Mouse (Mus musculus): ENCODE results near the gene Klhl32. TPM values are rescaled to one million over a fixed set of nuclear protein-coding genes. Genes with fewer than 3 reads are reported as not detected.

Klhl32 gene
- polyA plus RNA-seq, 1 experiment from 2014 or later: 2.8 TPM

DNA sequence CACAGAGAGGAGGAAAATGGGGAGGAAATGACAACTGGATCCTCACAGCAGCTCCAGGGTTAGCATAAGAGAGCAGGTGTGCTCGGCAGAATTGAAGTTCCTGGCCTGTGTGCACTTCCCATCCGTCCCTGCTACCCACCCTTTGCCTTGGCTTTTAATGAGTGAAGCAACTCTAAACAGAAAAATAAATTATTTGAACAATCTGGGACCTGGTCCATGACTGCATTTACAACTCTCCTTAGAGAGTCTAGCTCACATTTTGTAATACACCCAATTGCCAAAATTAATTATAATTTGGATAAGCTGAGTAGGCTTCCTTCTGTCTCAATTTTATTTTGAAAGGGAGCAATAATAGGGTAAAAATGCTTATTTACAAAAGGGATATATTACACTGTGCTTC lies 49.6 kb downstream of the Klhl32 start:
- no peak overlapping the region for H3K9ac ChIP-seq (ENCODE audit: low read depth, low read length)
- H3K4me1 ChIP-seq (ENCODE audit: control insufficient read depth, insufficient read depth, low read length): 0 out of 2 replicates have a peak, but pooled peaks cover under 1% of the 10 kb centered on the region
- no peak overlapping the region for H3K4me3 ChIP-seq (ENCODE audit: low read depth, low read length)
- no peaks in the 10 kb centered on the region for H3K36me3 ChIP-seq (ENCODE audit: control insufficient read depth, insufficient read depth, low read length)
- ATAC-seq (ENCODE audit: low read depth) (no peak), DNase-seq (ENCODE audit: low spot score) (no peak)
- H3K27ac ChIP-seq (replicated peaks; ENCODE audit: low read depth, low read length): no peak overlapping the region
- H3K4me2 ChIP-seq (ENCODE audit: low read depth, low read length): no peak overlapping the region
- H3K9me3 ChIP-seq (ENCODE audit: control insufficient read depth, low read length): no peaks in the 10 kb centered on the region
- no peaks in the 10 kb centered on the region for H3K27me3 ChIP-seq (replicated peaks; ENCODE audit: control insufficient read depth, insufficient read depth, low read length)
- WGBS: 57% methylated on average over 2 of the region's 2 CpGs

DNA sequence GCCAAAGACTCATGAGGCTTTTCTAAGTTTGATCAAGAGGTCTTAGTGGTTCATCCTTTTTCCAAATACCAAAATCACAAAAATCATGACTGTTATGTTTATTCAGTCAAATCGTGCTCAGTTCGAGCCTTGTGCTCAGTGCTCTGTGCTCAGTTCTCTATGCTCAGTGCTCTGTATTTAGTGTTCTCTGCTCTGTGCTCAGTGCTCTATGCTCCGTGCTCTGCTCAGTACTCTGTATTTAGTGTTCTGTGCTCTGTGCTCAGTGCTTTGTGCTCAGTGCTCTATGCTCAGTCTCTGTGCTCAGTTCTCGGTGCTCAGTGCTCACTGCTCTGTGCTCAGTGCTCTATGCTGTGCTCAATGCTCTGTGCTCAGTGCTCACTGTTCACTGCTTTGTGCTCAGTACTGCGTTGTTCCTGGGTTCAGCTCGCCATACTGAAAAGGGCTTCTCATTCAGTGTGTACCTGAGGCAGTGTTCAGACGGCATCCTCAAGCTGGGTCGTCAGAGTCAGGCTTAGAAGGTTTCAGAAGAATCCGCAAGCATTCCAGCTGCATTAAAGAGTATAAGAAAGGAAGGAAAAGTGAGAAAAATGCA lies 50.5 kb downstream of the Klhl32 start:
- Histone ChIP-seq H3K27me3 (replicated peaks; ENCODE audit: control insufficient read depth, insufficient read depth, low read length) (no peaks in the 10 kb centered on the region), H3K36me3 (ENCODE audit: control insufficient read depth, insufficient read depth, low read length) (no peaks in the 10 kb centered on the region), H3K4me3 (ENCODE audit: low read depth, low read length) (no peak overlapping the region), H3K4me2 (ENCODE audit: low read depth, low read length) (no peak overlapping the region), H3K27ac (replicated peaks; ENCODE audit: low read depth, low read length) (no peak overlapping the region), H3K9me3 (ENCODE audit: control insufficient read depth, low read length) (no peaks in the 10 kb centered on the region), H3K9ac (ENCODE audit: low read depth, low read length) (no peak overlapping the region), H3K4me1 (ENCODE audit: control insufficient read depth, insufficient read depth, low read length) (0 out of 2 replicates have a peak, but pooled peaks cover 3% of the 10 kb centered on the region)
- WGBS: 85% methylated on average over 9 of the region's 9 CpGs
- no peak for DNase-seq (ENCODE audit: low spot score)
- ATAC-seq (ENCODE audit: low read depth): no peak

DNA sequence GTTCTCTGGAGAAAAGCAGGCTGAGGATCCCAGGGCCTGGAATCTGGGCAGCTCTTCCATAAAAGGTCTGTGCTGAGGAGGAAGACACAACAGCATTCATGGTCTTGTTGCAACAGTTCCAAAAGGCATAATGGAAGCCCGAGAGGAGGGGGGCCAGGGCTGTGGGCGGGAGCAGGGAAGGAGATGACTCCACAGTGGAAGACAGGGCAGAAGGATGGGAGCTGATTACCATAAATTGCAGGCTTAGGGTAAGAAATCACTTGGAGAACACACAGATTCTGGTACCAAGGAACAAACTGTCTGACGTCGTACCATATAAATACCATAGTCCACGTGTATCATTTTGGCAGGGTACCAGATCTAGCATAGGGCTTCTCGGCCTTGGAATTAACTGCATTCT lies 51.9 kb downstream of the Klhl32 start:
- Histone ChIP-seq H3K27me3 (replicated peaks; ENCODE audit: control insufficient read depth, insufficient read depth, low read length) (no peaks in the 10 kb centered on the region), H3K9me3 (ENCODE audit: control insufficient read depth, low read length) (no peaks in the 10 kb centered on the region), H3K4me3 (ENCODE audit: low read depth, low read length) (no peak overlapping the region), H3K4me1 (ENCODE audit: control insufficient read depth, insufficient read depth, low read length) (0 out of 2 replicates have a peak, but pooled peaks cover 3% of the 10 kb centered on the region), H3K36me3 (ENCODE audit: control insufficient read depth, insufficient read depth, low read length) (no peaks in the 10 kb centered on the region), H3K27ac (replicated peaks; ENCODE audit: low read depth, low read length) (no peak overlapping the region), H3K9ac (ENCODE audit: low read depth, low read length) (no peak overlapping the region), H3K4me2 (ENCODE audit: low read depth, low read length) (no peak overlapping the region)
- WGBS: 81% methylated on average over 6 of the region's 6 CpGs
- no peak for DNase-seq (ENCODE audit: low spot score)
- no peak for ATAC-seq (ENCODE audit: low read depth)

DNA sequence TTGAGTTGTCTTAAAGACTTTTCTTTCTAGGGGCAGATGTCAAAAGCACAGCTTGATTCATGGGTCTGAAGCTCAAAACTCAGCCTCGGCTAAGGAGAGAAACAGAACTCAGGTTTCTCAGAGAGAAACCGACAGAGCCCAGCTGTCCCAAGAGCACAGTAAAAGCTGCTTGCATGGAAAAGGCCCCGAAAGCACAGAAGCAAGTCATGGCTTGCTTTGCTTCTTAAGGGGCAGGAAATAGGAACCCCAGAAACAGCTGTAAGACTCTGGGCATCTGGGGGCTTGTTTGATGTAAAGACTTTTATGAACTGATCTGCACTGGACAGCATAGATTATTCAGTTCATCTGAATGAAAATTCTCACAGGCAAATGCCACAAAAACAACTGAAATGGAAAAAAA lies 53.1 kb downstream of the Klhl32 start:
- no peak for ATAC-seq (ENCODE audit: low read depth)
- Histone ChIP-seq H3K4me1 (ENCODE audit: control insufficient read depth, insufficient read depth, low read length) (0 out of 2 replicates have a peak, but pooled peaks cover 3% of the 10 kb centered on the region), H3K4me3 (ENCODE audit: low read depth, low read length) (no peak overlapping the region), H3K9ac (ENCODE audit: low read depth, low read length) (no peak overlapping the region), H3K4me2 (ENCODE audit: low read depth, low read length) (no peak overlapping the region), H3K36me3 (ENCODE audit: control insufficient read depth, insufficient read depth, low read length) (no peaks in the 10 kb centered on the region), H3K27ac (replicated peaks; ENCODE audit: low read depth, low read length) (no peak overlapping the region), H3K9me3 (ENCODE audit: control insufficient read depth, low read length) (no peaks in the 10 kb centered on the region), H3K27me3 (replicated peaks; ENCODE audit: control insufficient read depth, insufficient read depth, low read length) (no peaks in the 10 kb centered on the region)
- 31% methylated on average over 3 of the region's 3 CpGs for WGBS
- DNase-seq (ENCODE audit: low spot score): no peak

DNA sequence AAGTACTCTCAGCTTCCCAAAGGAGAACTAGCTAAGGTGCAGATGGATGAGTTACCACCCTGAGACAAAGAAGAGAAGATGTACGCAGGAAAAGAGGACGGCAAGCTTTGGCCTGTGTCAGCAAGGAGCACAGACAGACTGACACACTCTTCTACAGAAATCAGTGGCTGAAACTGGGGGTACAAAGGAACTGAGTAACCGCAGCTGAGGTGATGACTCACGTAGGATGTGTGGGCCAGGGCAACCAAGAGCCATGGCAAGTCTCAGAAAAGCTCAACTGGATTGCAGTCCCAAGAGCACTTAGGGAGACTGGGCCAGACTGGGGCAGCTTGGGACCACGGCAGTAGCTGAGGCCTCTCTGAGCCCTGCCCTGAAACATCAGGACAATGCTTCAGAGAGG lies 53.6 kb downstream of the Klhl32 start:
- no peaks in the 10 kb centered on the region for H3K9me3 ChIP-seq (ENCODE audit: control insufficient read depth, low read length)
- H3K4me3 ChIP-seq (ENCODE audit: low read depth, low read length): no peak overlapping the region
- no peak for DNase-seq (ENCODE audit: low spot score)
- H3K27ac ChIP-seq (replicated peaks; ENCODE audit: low read depth, low read length): no peak overlapping the region
- 0 out of 2 replicates have a peak, but pooled peaks cover 3% of the 10 kb centered on the region for H3K4me1 ChIP-seq (ENCODE audit: control insufficient read depth, insufficient read depth, low read length)
- no peak overlapping the region for H3K9ac ChIP-seq (ENCODE audit: low read depth, low read length)
- no peak overlapping the region for H3K4me2 ChIP-seq (ENCODE audit: low read depth, low read length)
- no peak for ATAC-seq (ENCODE audit: low read depth)
- WGBS: 75% methylated on average over 5 of the region's 5 CpGs
- no peaks in the 10 kb centered on the region for H3K27me3 ChIP-seq (replicated peaks; ENCODE audit: control insufficient read depth, insufficient read depth, low read length)
- H3K36me3 ChIP-seq (ENCODE audit: control insufficient read depth, insufficient read depth, low read length): no peaks in the 10 kb centered on the region

DNA sequence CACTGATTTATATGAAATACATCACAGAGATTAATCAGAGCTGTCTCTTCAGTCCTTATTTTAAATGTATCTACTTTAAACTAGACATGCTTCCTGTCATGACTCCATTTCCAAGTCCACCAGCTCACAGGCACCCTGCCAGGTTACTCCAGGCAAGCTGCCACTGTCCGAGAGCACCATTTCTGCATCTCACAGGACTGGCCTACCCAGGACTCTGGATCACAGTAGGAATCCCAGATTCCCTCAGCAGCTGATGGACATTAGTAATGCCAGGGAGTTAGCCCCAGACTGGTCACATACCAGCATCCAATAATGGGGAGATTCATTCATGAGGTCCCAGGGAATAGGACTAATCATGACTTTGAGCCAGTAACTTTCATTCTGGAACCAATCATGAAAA lies 54.7 kb downstream of the Klhl32 start:
- ATAC-seq (ENCODE audit: low read depth) (no peak), DNase-seq (ENCODE audit: low spot score) (no peak)
- no peak overlapping the region for H3K4me2 ChIP-seq (ENCODE audit: low read depth, low read length)
- no peak overlapping the region for H3K27ac ChIP-seq (replicated peaks; ENCODE audit: low read depth, low read length)
- 0 out of 2 replicates have a peak, but pooled peaks cover 3% of the 10 kb centered on the region for H3K4me1 ChIP-seq (ENCODE audit: control insufficient read depth, insufficient read depth, low read length)
- H3K36me3 ChIP-seq (ENCODE audit: control insufficient read depth, insufficient read depth, low read length): no peaks in the 10 kb centered on the region
- no peak overlapping the region for H3K4me3 ChIP-seq (ENCODE audit: low read depth, low read length)
- no peaks in the 10 kb centered on the region for H3K27me3 ChIP-seq (replicated peaks; ENCODE audit: control insufficient read depth, insufficient read depth, low read length)
- WGBS: 47% methylated on average over 1 of the region's 1 CpGs
- H3K9ac ChIP-seq (ENCODE audit: low read depth, low read length): no peak overlapping the region
- no peaks in the 10 kb centered on the region for H3K9me3 ChIP-seq (ENCODE audit: control insufficient read depth, low read length)

DNA sequence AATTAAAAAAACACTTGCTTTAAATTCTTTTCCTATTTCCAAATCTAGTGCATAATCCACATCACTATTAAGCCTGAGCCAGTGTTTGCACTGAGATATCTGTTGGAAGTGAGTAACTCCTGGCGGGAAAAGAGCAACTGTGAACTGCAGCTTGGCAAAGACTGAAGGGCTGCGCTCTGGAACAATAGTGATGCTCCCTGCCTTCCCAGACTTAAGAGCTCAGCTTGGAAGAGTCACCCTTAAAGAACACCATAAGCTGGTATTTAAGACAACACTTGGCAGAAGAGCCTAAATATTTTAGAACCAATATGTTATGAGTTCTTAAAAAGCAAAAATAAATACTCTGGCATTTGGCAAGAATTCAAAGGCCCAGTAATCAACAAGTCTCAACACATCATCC lies 55.7 kb downstream of the Klhl32 start:
- H3K4me3 ChIP-seq (ENCODE audit: low read depth, low read length): no peak overlapping the region
- DNase-seq (ENCODE audit: low spot score): peak; percentile 48
- H3K27me3 ChIP-seq (replicated peaks; ENCODE audit: control insufficient read depth, insufficient read depth, low read length): no peaks in the 10 kb centered on the region
- H3K4me2 ChIP-seq (ENCODE audit: low read depth, low read length): no peak overlapping the region
- no peak for ATAC-seq (ENCODE audit: low read depth)
- H3K36me3 ChIP-seq (ENCODE audit: control insufficient read depth, insufficient read depth, low read length): no peaks in the 10 kb centered on the region
- 0 out of 2 replicates have a peak, but pooled peaks cover 3% of the 10 kb centered on the region for H3K4me1 ChIP-seq (ENCODE audit: control insufficient read depth, insufficient read depth, low read length)
- 79% methylated on average over 2 of the region's 2 CpGs for WGBS
- H3K9me3 ChIP-seq (ENCODE audit: control insufficient read depth, low read length): no peaks in the 10 kb centered on the region
- no peak overlapping the region for H3K9ac ChIP-seq (ENCODE audit: low read depth, low read length)
- H3K27ac ChIP-seq (replicated peaks; ENCODE audit: low read depth, low read length): no peak overlapping the region

DNA sequence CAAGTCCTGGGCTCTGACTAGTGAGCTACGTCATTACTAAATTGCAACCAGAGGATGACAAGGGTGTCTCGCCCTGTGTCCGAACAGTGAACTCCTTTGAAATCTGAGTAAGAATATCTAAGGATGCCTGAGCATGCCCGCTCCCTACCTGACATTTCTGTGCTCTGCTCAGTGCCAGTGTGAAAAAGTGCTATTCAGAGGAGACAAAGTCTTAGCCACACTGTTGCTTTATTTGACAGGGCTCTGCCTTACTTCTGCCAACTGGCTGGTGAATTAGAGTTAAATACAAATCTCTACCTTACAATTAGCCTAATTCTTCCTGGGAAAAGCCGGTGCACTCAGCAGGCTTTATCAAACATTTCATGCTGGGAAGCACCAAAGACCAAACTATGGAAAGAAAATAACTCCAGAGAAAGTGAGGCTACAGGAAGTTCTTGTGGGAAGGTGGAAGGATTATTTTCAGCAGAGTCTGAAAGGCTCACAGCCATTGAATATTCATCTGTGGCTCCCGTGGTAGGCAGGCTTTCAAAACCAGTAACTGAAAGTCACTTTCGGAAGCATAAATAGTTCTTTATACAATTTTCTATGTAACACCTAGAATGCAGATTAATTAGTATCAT lies 57.1 kb downstream of the Klhl32 start:
- no peak overlapping the region for H3K4me3 ChIP-seq (ENCODE audit: low read depth, low read length)
- H3K9ac ChIP-seq (ENCODE audit: low read depth, low read length): no peak overlapping the region
- 0 out of 2 replicates have a peak, but pooled peaks cover 3% of the 10 kb centered on the region for H3K4me1 ChIP-seq (ENCODE audit: control insufficient read depth, insufficient read depth, low read length)
- H3K36me3 ChIP-seq (ENCODE audit: control insufficient read depth, insufficient read depth, low read length): no peaks in the 10 kb centered on the region
- WGBS: 30% methylated on average over 7 of the region's 7 CpGs
- no peaks in the 10 kb centered on the region for H3K27me3 ChIP-seq (replicated peaks; ENCODE audit: control insufficient read depth, insufficient read depth, low read length)
- no peak overlapping the region for H3K4me2 ChIP-seq (ENCODE audit: low read depth, low read length)
- DNase-seq (ENCODE audit: low spot score) (no peak), ATAC-seq (ENCODE audit: low read depth) (no peak)
- H3K9me3 ChIP-seq (ENCODE audit: control insufficient read depth, low read length): no peaks in the 10 kb centered on the region
- H3K27ac ChIP-seq (replicated peaks; ENCODE audit: low read depth, low read length): no peak overlapping the region
